Mouse (Mus musculus): ENCODE measurements at regions not wholly inside any gene's neighbourhood (a gene's known extent, or its start where the extent isn't known, plus 50 kb on each side); places are given as distances from the start of the nearest gene placed in this dataset.
A peak's percentile ranks its signal among the peaks of the same experiment; 100 is the strongest.

GRCm38 (mm10) chr6:101890655-101891054 is 513.0 kb upstream of the Pdzrn3 start:
- no peak for DNase-seq (ENCODE audit: low spot score in 2 of 2)

GRCm38 (mm10) chr6:101882938-101883337 is 505.2 kb upstream of the Pdzrn3 start:
- no peak for DNase-seq (ENCODE audit: low spot score in 2 of 2)

- DNase-seq (ENCODE audit: low spot score in 2 of 2) = no peak
Measured at GRCm38 (mm10) chr6:101874894-101875293, 497.2 kb upstream of the Pdzrn3 start.

GRCm38 (mm10) chr6:101858895-101859294 is 481.2 kb upstream of the Pdzrn3 start:
- DNase-seq (ENCODE audit: low spot score in 2 of 2) = no peak

- DNase-seq (ENCODE audit: low spot score in 2 of 2) = no peak
Measured at GRCm38 (mm10) chr6:101840695-101841094, 463.0 kb upstream of the Pdzrn3 start.

- no peak for DNase-seq (ENCODE audit: low spot score in 2 of 2)
Measured at GRCm38 (mm10) chr6:101837563-101837962, 459.9 kb upstream of the Pdzrn3 start.

GRCm38 (mm10) chr6:101793986-101794385 is 416.3 kb upstream of the Pdzrn3 start:
- no peak for DNase-seq (ENCODE audit: low spot score in 2 of 2)

- DNase-seq (ENCODE audit: low spot score in 2 of 2) = no peak
Measured at GRCm38 (mm10) chr6:101777864-101778263, 400.2 kb upstream of the Pdzrn3 start.

GRCm38 (mm10) chr6:101773151-101773550 is 395.5 kb upstream of the Pdzrn3 start:
- no peak for DNase-seq (ENCODE audit: low spot score in 2 of 2)

GRCm38 (mm10) chr6:101735107-101735506 is 357.4 kb upstream of the Pdzrn3 start:
- no peak for DNase-seq (ENCODE audit: low spot score in 2 of 2)

- no peak for DNase-seq (ENCODE audit: low spot score in 2 of 2)
Measured at GRCm38 (mm10) chr6:101720513-101720912, 342.8 kb upstream of the Pdzrn3 start.

- no peak for DNase-seq (ENCODE audit: low spot score in 2 of 2)
Measured at GRCm38 (mm10) chr6:101689684-101690083, 312.0 kb upstream of the Pdzrn3 start.

- no peak for DNase-seq (ENCODE audit: low spot score in 2 of 2)
Measured at GRCm38 (mm10) chr6:101686578-101686977, 308.9 kb upstream of the Pdzrn3 start.

- DNase-seq (ENCODE audit: low spot score in 2 of 2) = no peak
Measured at GRCm38 (mm10) chr6:101685734-101686133, 308.0 kb upstream of the Pdzrn3 start.

- DNase-seq (ENCODE audit: low spot score in 2 of 2) = no peak
Measured at GRCm38 (mm10) chr6:101684390-101684789, 306.7 kb upstream of the Pdzrn3 start.

- no peak for DNase-seq (ENCODE audit: low spot score in 2 of 2)
Measured at GRCm38 (mm10) chr6:101674846-101675245, 297.1 kb upstream of the Pdzrn3 start.

- DNase-seq (ENCODE audit: low spot score in 2 of 2) = no peak
Measured at GRCm38 (mm10) chr6:101670770-101671169, 293.1 kb upstream of the Pdzrn3 start.

- no peak for DNase-seq (ENCODE audit: low spot score in 2 of 2)
Measured at GRCm38 (mm10) chr6:101669118-101669845, 291.6 kb upstream of the Pdzrn3 start.

- no peak for DNase-seq (ENCODE audit: low spot score in 2 of 2)
Measured at GRCm38 (mm10) chr6:101654351-101654750, 276.7 kb upstream of the Pdzrn3 start.

- DNase-seq (ENCODE audit: low spot score in 2 of 2) = peak; percentile 51 to 54
Measured at GRCm38 (mm10) chr6:101650348-101650747, 272.7 kb upstream of the Pdzrn3 start.

GRCm38 (mm10) chr6:101617295-101617694 is 239.6 kb upstream of the Pdzrn3 start:
- DNase-seq (ENCODE audit: low spot score in 2 of 2) = no peak

GRCm38 (mm10) chr6:101616776-101617175 is 239.1 kb upstream of the Pdzrn3 start:
- DNase-seq (ENCODE audit: low spot score in 2 of 2) = no peak

- no peak for DNase-seq (ENCODE audit: low spot score in 2 of 2)
Measured at GRCm38 (mm10) chr6:101609015-101609414, 231.3 kb upstream of the Pdzrn3 start.

Data from adrenal gland, adult 18-20 months (tissue).